8 mouse cellular contexts compared by ENCODE assay signal in genomic region chr1:106795634-106796541, GRCm38 (mm10). TPM values are rescaled to one million over a fixed set of nuclear protein-coding genes. Genes with fewer than 3 reads are reported as not detected.
DNase-seq lines count a peak whose midpoint lies in the region; ATAC-seq and TF ChIP-seq lines count a peak whose summit lies in the region.

No protein-coding gene starts in this region.

- no peak for TF ChIP-seq POLR2A in lung, adult 2 months (IDR thresholded peaks at IDR 0.05; ENCODE audit: borderline replicate concordance, extremely low read depth, low read depth, low read length)

- H3K4me1 ChIP-seq in neural tube, embryonic 11.5 days (ENCODE audit: control insufficient read depth, insufficient read depth, low read length) = no peaks in the 10 kb centered on the region
- peaks cover 12% of the 10 kb centered on the region for H3K4me1 ChIP-seq in forebrain, embryonic 14.5 days (ENCODE audit: control insufficient read depth, insufficient read depth, low read length)
- peaks cover 5% of the 10 kb centered on the region for H3K4me1 ChIP-seq in lung, adult 2 months (ENCODE audit: control insufficient read depth, insufficient read depth, low read length)

- DNase-seq in neural tube, embryonic 11.5 days (ENCODE audit: low spot score) = no peak
- no peak for DNase-seq in neural tube, embryonic 10.5 days (ENCODE audit: extremely low spot score, low spot score)
- peak; percentile 63 for DNase-seq in adrenal gland, postnatal 25 days
- DNase-seq in forebrain, embryonic 14.5 days (ENCODE audit: low spot score) = peak; percentile 20
- DNase-seq in induced T-regulatory cell, adult 2 months (ENCODE audit: low read depth) = peak; percentile 76
- no peak for DNase-seq in lung, adult 2 months
- DNase-seq in skeletal muscle tissue, adult 2 months (ENCODE audit: low read depth, low spot score) = peak; percentile 10
- DNase-seq in natural killer cell, adult 2 months (ENCODE audit: low spot score in 2 of 2) = no peak

- H3K9ac ChIP-seq in neural tube, embryonic 11.5 days (ENCODE audit: low read length) = peak overlapping the region; percentile 97
- peak overlapping the region; percentile 98 for H3K9ac ChIP-seq in forebrain, embryonic 14.5 days (ENCODE audit: low read length)

- no peaks in the 10 kb centered on the region; the same call in 1 of the 2 replicates for H3K36me3 ChIP-seq in neural tube, embryonic 11.5 days (ENCODE audit: control insufficient read depth, insufficient read depth, low read length)
- 0 out of 2 replicates have a peak, but pooled peaks cover 5% of the 10 kb centered on the region for H3K36me3 ChIP-seq in forebrain, embryonic 14.5 days (ENCODE audit: control insufficient read depth, insufficient read depth, low read length)

- no peak for TF ChIP-seq CTCF in lung, adult 2 months (IDR thresholded peaks at IDR 0.05; ENCODE audit: insufficient read depth, low read length)

- peak overlapping the region; percentile 96 for H3K4me3 ChIP-seq in neural tube, embryonic 11.5 days (ENCODE audit: low read depth, low read length)
- H3K4me3 ChIP-seq in forebrain, embryonic 14.5 days (ENCODE audit: low read depth, low read length) = peak overlapping the region; percentile 99
- peak overlapping the region; percentile 76 for H3K4me3 ChIP-seq in lung, adult 2 months (replicated peaks; ENCODE audit: extremely low read depth, low read depth, low read length)

- ATAC-seq in neural tube, embryonic 11.5 days (ENCODE audit: insufficient read depth, low FRiP score, low TSS enrichment) = peak; percentile 85
- ATAC-seq in forebrain, embryonic 14.5 days = peak; percentile 85

- H3K9me3 ChIP-seq in neural tube, embryonic 11.5 days (ENCODE audit: control insufficient read depth, low read length) = no peaks in the 10 kb centered on the region
- H3K9me3 ChIP-seq in forebrain, embryonic 14.5 days (replicated peaks; ENCODE audit: control insufficient read depth, low read length) = no peaks in the 10 kb centered on the region

- H3K27me3 ChIP-seq in neural tube, embryonic 11.5 days (ENCODE audit: control insufficient read depth, insufficient read depth, low read length) = no peaks in the 10 kb centered on the region
- no peaks in the 10 kb centered on the region for H3K27me3 ChIP-seq in forebrain, embryonic 14.5 days (replicated peaks; ENCODE audit: control insufficient read depth, insufficient read depth, low read length)

- 4% methylated on average over 50 of the region's 51 CpGs for WGBS in neural tube, embryonic 11.5 days
- 3% methylated on average over 51 of the region's 51 CpGs for WGBS in forebrain, embryonic 14.5 days
- 1% methylated on average over 51 of the region's 51 CpGs for WGBS in lung, adult 2 months

- peak overlapping the region; percentile 90 for H3K27ac ChIP-seq in neural tube, embryonic 11.5 days (ENCODE audit: low read depth, low read length)
- peak overlapping the region; percentile 82 for H3K27ac ChIP-seq in forebrain, embryonic 14.5 days (ENCODE audit: low read depth, low read length)

- H3K4me2 ChIP-seq in neural tube, embryonic 11.5 days (ENCODE audit: low read depth) = peak overlapping the region; percentile 68
- peak overlapping the region; percentile 66 for H3K4me2 ChIP-seq in forebrain, embryonic 14.5 days (ENCODE audit: low read length)

RNA-seq across cellular contexts. Expression of gene Vps4b, which starts 0.6 kb away (rescaled TPM):
- polyA plus RNA-seq in neural tube, embryonic 11.5 days (2014; fragmentation: Nextera tagmentation; extraction: Ambion mirVana) = 84.9 and 89.9 TPM in 2 replicates
- total RNA-seq in adrenal gland, postnatal 25 days (2021) = 110 and 111 TPM in 2 replicates
- 44.0 and 48.6 TPM in 2 replicates for polyA plus RNA-seq in forebrain, embryonic 14.5 days (2014; fragmentation: Nextera tagmentation; extraction: Ambion mirVana)
- polyA plus RNA-seq in lung, adult 2 months (2012; rRNA removed) = 14.6 and 18.0 TPM in 2 replicates

RNA-seq across cellular contexts. Expression of gene Kdsr, which starts 36.4 kb away (rescaled TPM):
- polyA plus RNA-seq in neural tube, embryonic 11.5 days (2014; fragmentation: Nextera tagmentation; extraction: Ambion mirVana) = 8.0 and 8.8 TPM in 2 replicates
- total RNA-seq in adrenal gland, postnatal 25 days (2021) = 31.1 and 52.3 TPM in 2 replicates
- polyA plus RNA-seq in forebrain, embryonic 14.5 days (2014; fragmentation: Nextera tagmentation; extraction: Ambion mirVana) = 13.7 and 15.8 TPM in 2 replicates
- polyA plus RNA-seq in lung, adult 2 months (2012; rRNA removed) = 10.0 and 23.5 TPM in 2 replicates

Comparison
In these comparisons a context has a peak if more than half of its experiments do, and no peak if none do; other contexts are left out.
1. DNase-seq: peak in adrenal gland, postnatal 25 days (single experiment), forebrain, embryonic 14.5 days (single experiment), induced T-regulatory cell, adult 2 months (single experiment) and skeletal muscle tissue, adult 2 months (single experiment); none in neural tube, embryonic 11.5 days (single experiment), neural tube, embryonic 10.5 days (single experiment), lung, adult 2 months (single experiment) and natural killer cell, adult 2 months (0 of 2).
2. Peak in every context shown above with its lines, with median percentiles within 50 percentile points of each other: H3K4me3 ChIP-seq.